Comparison of ENCODE assay signal across 9 mouse cellular contexts in genomic region chr10:43619059-43619531, GRCm38 (mm10). TPM values are rescaled to one million over a fixed set of nuclear protein-coding genes. Genes with fewer than 3 reads are reported as not detected.
DNase-seq lines count a peak whose midpoint lies in the region; ATAC-seq and TF ChIP-seq lines count a peak whose summit lies in the region.
"Had no signal": no experiment of that assay in that cellular context is flagged by ENCODE, and none has a peak within 500 bp of the region (broad histone marks: within the 10 kb centered on the region; RNA-seq: fewer than 3 reads in every experiment).

No protein-coding gene starts in this region.

- no peaks in the 10 kb centered on the region for H3K27me3 ChIP-seq in lung, postnatal 0 days (replicated peaks; ENCODE audit: insufficient read depth, low read length)
- H3K27me3 ChIP-seq in forebrain, postnatal 0 days (ENCODE audit: insufficient read depth, low read length), result no peaks in the 10 kb centered on the region
- H3K27me3 ChIP-seq in liver, postnatal 0 days (ENCODE audit: insufficient read depth, low read length), result no peaks in the 10 kb centered on the region
- H3K27me3 ChIP-seq in stomach, embryonic 16.5 days (ENCODE audit: control insufficient read depth, insufficient read depth, low read length), result no peaks in the 10 kb centered on the region

- H3K27ac ChIP-seq in lung, postnatal 0 days (ENCODE audit: low read length), result no peak overlapping the region
- H3K27ac ChIP-seq in forebrain, postnatal 0 days (ENCODE audit: low read depth, low read length), result peak overlapping the region; percentile 24; the same call in 1 of the 2 replicates
- 0 out of 2 replicates have a peak overlapping the region, but pooled peaks have one; percentile 11 for H3K27ac ChIP-seq in liver, postnatal 0 days (ENCODE audit: low read depth)
- H3K27ac ChIP-seq in stomach, embryonic 16.5 days (ENCODE audit: low read length), result no peak overlapping the region

- H3K4me2 ChIP-seq in lung, postnatal 0 days (replicated peaks; ENCODE audit: low read depth, low read length), result peak overlapping the region; percentile 25; the same call in 1 of the 2 replicates
- H3K4me2 ChIP-seq in forebrain, postnatal 0 days (ENCODE audit: low read depth), result peak overlapping the region; percentile 18
- no peak overlapping the region for H3K4me2 ChIP-seq in liver, postnatal 0 days (ENCODE audit: low read depth, low read length)
- peak overlapping the region; percentile 27; the same call in 1 of the 2 replicates for H3K4me2 ChIP-seq in stomach, embryonic 16.5 days (ENCODE audit: low read depth, low read length)

- no peaks in the 10 kb centered on the region for H3K4me1 ChIP-seq in lung, postnatal 0 days (ENCODE audit: insufficient read depth, low read depth, low read length)
- H3K4me1 ChIP-seq in lung, adult 2 months (ENCODE audit: control insufficient read depth, insufficient read depth, low read length), result no peaks in the 10 kb centered on the region
- peaks cover 9% of the 10 kb centered on the region for H3K4me1 ChIP-seq in forebrain, postnatal 0 days (ENCODE audit: insufficient read depth)
- H3K4me1 ChIP-seq in liver, postnatal 0 days (ENCODE audit: insufficient read depth), result peaks cover 14% of the 10 kb centered on the region; the same call in 1 of the 2 replicates
- peaks cover 9% of the 10 kb centered on the region for H3K4me1 ChIP-seq in stomach, embryonic 16.5 days (ENCODE audit: control insufficient read depth, insufficient read depth, low read length)

- TF ChIP-seq POLR2A in lung, adult 2 months (IDR thresholded peaks at IDR 0.05; ENCODE audit: borderline replicate concordance, extremely low read depth, low read depth, low read length), result no peak

- no peak for TF ChIP-seq EP300 in lung, postnatal 0 days (IDR thresholded peaks at IDR 0.05)
- no peak for TF ChIP-seq EP300 in liver, postnatal 0 days (IDR thresholded peaks at IDR 0.05; ENCODE audit: low read depth)

- ATAC-seq in lung, postnatal 0 days, result peak; percentile 72
- peak; percentile 84; the same call in 1 of the 2 replicates for ATAC-seq in forebrain, postnatal 0 days
- no peak for ATAC-seq in liver, postnatal 0 days
- no peak for ATAC-seq in stomach, embryonic 16.5 days (ENCODE audit: insufficient read depth, low FRiP score)

- no peaks in the 10 kb centered on the region for H3K9me3 ChIP-seq in lung, postnatal 0 days (ENCODE audit: low read length)
- H3K9me3 ChIP-seq in forebrain, postnatal 0 days (ENCODE audit: low read length), result no peaks in the 10 kb centered on the region
- H3K9me3 ChIP-seq in liver, postnatal 0 days (ENCODE audit: low read length), result no peaks in the 10 kb centered on the region
- H3K9me3 ChIP-seq in stomach, embryonic 16.5 days (replicated peaks; ENCODE audit: control insufficient read depth, low read length), result no peaks in the 10 kb centered on the region

- intact Hi-C loops in heart, postnatal 10 days (cut with DNase I), result no loop called here

- H3K4me3 ChIP-seq in lung, postnatal 0 days (ENCODE audit: low read depth, low read length), result no peak overlapping the region
- H3K4me3 ChIP-seq in lung, adult 2 months (replicated peaks; ENCODE audit: extremely low read depth, low read depth, low read length), result no peak overlapping the region
- H3K4me3 ChIP-seq in forebrain, postnatal 0 days (ENCODE audit: low read depth, low read length), result no peak overlapping the region
- H3K4me3 ChIP-seq in liver, postnatal 0 days (ENCODE audit: low read depth, low read length), result no peak overlapping the region
- no peak overlapping the region for H3K4me3 ChIP-seq in stomach, embryonic 16.5 days (replicated peaks; ENCODE audit: low read length)

- peak; percentile 77 for DNase-seq in lung, postnatal 0 days (ENCODE audit: low spot score)
- no peak for DNase-seq in lung, adult 2 months
- peak; percentile 50 for DNase-seq in forebrain, postnatal 0 days
- no peak for DNase-seq in liver, postnatal 0 days
- DNase-seq in gastrocnemius, adult 8-10 months (ENCODE audit: low spot score in 2 of 2), result no peak
- no peak for DNase-seq in layer of hippocampus, postnatal 36 days
- no peak for DNase-seq in heart, postnatal 10 days
- DNase-seq: gastrocnemius, postnatal 25 days had no signal

- no peak overlapping the region for H3K9ac ChIP-seq in lung, postnatal 0 days (replicated peaks; ENCODE audit: low read depth)
- H3K9ac ChIP-seq in forebrain, postnatal 0 days, result 0 out of 2 replicates have a peak overlapping the region, but pooled peaks have one; percentile 6
- no peak overlapping the region for H3K9ac ChIP-seq in liver, postnatal 0 days (replicated peaks)
- peak overlapping the region; percentile 39; the same call in 1 of the 2 replicates for H3K9ac ChIP-seq in stomach, embryonic 16.5 days (ENCODE audit: low read length)

- WGBS in lung, postnatal 0 days, result 7% methylated on average over 6 of the region's 6 CpGs
- 23% methylated on average over 6 of the region's 6 CpGs for WGBS in lung, adult 2 months
- 5% methylated on average over 6 of the region's 6 CpGs for WGBS in forebrain, postnatal 0 days
- 43% methylated on average over 6 of the region's 6 CpGs for WGBS in liver, postnatal 0 days (ENCODE audit: insufficient replicate concordance)
- 11% methylated on average over 6 of the region's 6 CpGs for WGBS in stomach, embryonic 16.5 days

- no peaks in the 10 kb centered on the region for H3K36me3 ChIP-seq in lung, postnatal 0 days (ENCODE audit: insufficient read depth, low read length)
- no peaks in the 10 kb centered on the region for H3K36me3 ChIP-seq in forebrain, postnatal 0 days (ENCODE audit: insufficient read depth)
- H3K36me3 ChIP-seq in liver, postnatal 0 days (replicated peaks; ENCODE audit: insufficient read depth, low read length), result 0 out of 2 replicates have a peak, but pooled peaks cover 3% of the 10 kb centered on the region
- H3K36me3 ChIP-seq in stomach, embryonic 16.5 days (ENCODE audit: control insufficient read depth, insufficient read depth, low read length), result no peaks in the 10 kb centered on the region

- no peak for TF ChIP-seq CTCF in lung, postnatal 0 days (IDR thresholded peaks at IDR 0.05)
- TF ChIP-seq CTCF in lung, adult 2 months (IDR thresholded peaks at IDR 0.05; ENCODE audit: insufficient read depth, low read length), result no peak
- no peak for TF ChIP-seq CTCF in forebrain, postnatal 0 days (IDR thresholded peaks at IDR 0.05; ENCODE audit: low read depth)
- no peak for TF ChIP-seq CTCF in liver, postnatal 0 days (IDR thresholded peaks at IDR 0.05; ENCODE audit: low read depth)

RNA-seq across cellular contexts. Expression of gene Cd24a, which starts 41.0 kb away (rescaled TPM):
- polyA plus RNA-seq in lung, postnatal 0 days (2015; fragmentation: Nextera tagmentation; extraction: Ambion mirVana), result 137 and 146 TPM in 2 replicates
- 212 and 239 TPM in 2 replicates for polyA plus RNA-seq in lung, adult 2 months (2012; rRNA removed)
- total RNA-seq in forebrain, postnatal 0 days (2014; rRNA removed), result 1,087 and 1,453 TPM in 2 replicates
- polyA plus RNA-seq in forebrain, postnatal 0 days (2015; fragmentation: Nextera tagmentation; extraction: Ambion mirVana), result 668 and 889 TPM in 2 replicates
- 449 and 461 TPM in 2 replicates for polyA plus RNA-seq in liver, postnatal 0 days (2015; fragmentation: Nextera tagmentation; extraction: Ambion mirVana)
- 328 and 363 TPM in 2 replicates for polyA plus RNA-seq in stomach, embryonic 16.5 days (2015; fragmentation: Nextera tagmentation; extraction: Ambion mirVana)
- 100 to 1,000 TPM; 187 to 252 (median 190) TPM for total RNA-seq in gastrocnemius, adult 8-10 months (2022)
- 10 to 100 TPM; 10.4 to 11.5 TPM for total RNA-seq in layer of hippocampus, postnatal 36 days (2021)
- total RNA-seq in heart, postnatal 10 days (2021), result 10 to 100 TPM in 1 of 2 experiments, 1 to 10 TPM in 1; 6.8 to 11.0 TPM

Comparison
In these comparisons a context has a peak if more than half of its experiments do, and no peak if none do; other contexts are left out.
1. DNase-seq: peak in lung, postnatal 0 days (single experiment) and forebrain, postnatal 0 days (single experiment); none in lung, adult 2 months (single experiment), liver, postnatal 0 days (single experiment), gastrocnemius, adult 8-10 months (0 of 2), layer of hippocampus, postnatal 36 days (0 of 2) and heart, postnatal 10 days (0 of 2).
2. ATAC-seq: peak in lung, postnatal 0 days (single experiment) and forebrain, postnatal 0 days (single experiment); none in liver, postnatal 0 days (single experiment) and stomach, embryonic 16.5 days (single experiment).
3. H3K27ac ChIP-seq: peak in forebrain, postnatal 0 days (single experiment) and liver, postnatal 0 days (single experiment); none in lung, postnatal 0 days (single experiment) and stomach, embryonic 16.5 days (single experiment).
4. H3K9ac ChIP-seq: peak in forebrain, postnatal 0 days (single experiment) and stomach, embryonic 16.5 days (single experiment); none in lung, postnatal 0 days (single experiment) and liver, postnatal 0 days (single experiment).